Mouse (Mus musculus) left cerebral cortex, adult 8-10 months (tissue): ENCODE results near the gene Plin3. TPM values are rescaled to one million over a fixed set of nuclear protein-coding genes. Genes with fewer than 3 reads are reported as not detected.

Experiments used
- DNase-seq, 2 experiments: peaks; one replicate each; pipeline ENCODE4 v3.0.0; 2022; ENCODE audit warnings: low spot score in 2 of 2
- total RNA-seq, 4 experiments: library from RNA; stranded (reverse); gene quantifications; 2 replicates each; pipeline ENCODE4 v1.2.4; 2022

Plin3 gene
- total RNA-seq, 4 experiments from 2014 or later: 14.6 to 18.2 (median 15.4) TPM

DNA sequence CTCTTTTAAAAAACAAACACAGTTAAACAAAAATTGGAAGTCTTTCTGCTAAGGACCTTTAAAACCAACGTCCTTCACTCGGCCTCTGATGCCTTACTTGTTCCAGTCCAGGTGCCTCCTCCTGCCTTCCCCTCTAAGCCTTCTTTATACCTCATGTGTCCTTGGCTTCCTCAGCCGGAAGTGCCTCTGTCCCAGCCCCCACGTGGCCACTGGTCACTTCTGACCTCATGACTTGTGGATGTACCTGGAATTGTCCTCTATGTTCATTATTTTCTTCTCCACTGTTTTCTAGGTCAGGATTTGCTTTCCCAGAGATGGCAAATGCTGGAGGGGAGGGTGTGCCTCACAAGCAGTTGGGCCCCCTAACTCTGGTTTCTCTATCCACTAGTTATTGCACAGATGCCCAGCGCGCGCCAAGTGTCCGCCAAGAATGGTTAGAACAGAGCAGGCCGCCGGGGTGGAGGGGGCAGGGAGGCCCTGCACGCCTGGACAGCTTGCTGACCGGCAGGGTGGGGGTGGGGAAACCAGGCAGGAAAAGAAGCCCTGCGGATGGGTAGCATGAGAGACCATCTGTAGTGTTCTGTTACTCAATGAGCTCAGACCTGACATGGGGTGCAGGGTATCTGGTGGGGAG, 9.8 kb upstream of the Plin3 start:
- no peak for DNase-seq

DNA sequence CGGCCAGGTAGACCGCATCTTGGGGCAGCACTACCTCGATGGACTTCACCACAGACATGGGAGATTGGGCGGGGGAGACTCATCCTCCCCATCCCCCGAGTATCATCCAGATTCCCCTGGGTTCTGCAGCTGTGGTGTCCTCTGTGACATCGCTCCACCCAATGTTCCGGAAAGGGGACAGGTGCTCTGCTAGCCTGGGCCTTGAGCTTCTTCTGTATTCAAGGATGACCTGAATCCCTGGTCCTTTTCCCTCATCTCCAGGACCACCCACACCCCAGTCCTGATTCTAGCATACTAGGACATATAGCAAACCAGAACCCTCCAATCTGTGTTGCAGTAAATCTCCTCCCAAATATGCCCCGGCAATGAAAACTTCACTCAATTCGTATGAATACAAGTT, 7.5 kb upstream of the Plin3 start, which contains the start of gene Arrdc5:
Arrdc5 (minus strand) TSS at position 101 of the 400 bp plus-strand sequence.
- DNase-seq: no peak

DNA sequence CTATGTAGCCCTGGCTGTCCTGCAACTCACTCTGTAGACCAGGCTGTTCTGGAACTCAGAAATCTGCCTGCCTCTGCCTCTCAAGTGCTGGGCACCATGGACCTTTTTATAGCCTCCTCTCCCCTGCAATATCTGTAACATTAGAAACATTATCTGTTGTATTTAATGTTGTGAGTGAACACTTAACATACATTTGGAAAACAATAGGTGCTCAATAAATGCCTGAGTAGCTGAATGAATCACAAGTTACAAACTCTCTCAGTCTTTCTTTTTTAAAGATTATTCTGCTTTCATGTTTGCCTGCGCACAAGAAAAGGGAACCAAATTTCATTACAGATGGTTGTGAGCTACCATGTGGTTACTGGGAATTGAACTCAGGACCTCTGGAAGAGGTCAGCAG, 5.6 kb upstream of the Plin3 start:
- no peak for DNase-seq

DNA sequence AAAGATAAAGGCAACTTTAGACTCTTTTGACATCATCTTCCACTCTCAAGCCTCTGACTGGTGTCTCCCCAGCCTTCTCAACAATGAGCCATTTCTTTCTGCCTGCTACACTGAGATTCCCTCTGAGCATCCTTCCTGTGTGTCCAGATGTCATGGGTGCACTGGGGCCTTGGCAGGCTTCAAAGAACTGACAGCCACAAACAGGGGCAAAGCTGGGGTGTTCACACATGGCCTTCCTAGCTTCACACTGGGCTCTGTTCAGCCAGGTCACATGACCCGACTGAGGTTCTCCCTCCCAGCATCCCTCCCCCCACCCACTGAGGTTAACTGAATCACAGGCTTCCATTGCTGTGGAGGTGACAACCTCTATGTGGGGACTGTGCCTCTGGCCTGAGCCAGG, 3.5 kb upstream of the Plin3 start:
- no peak for DNase-seq

DNA sequence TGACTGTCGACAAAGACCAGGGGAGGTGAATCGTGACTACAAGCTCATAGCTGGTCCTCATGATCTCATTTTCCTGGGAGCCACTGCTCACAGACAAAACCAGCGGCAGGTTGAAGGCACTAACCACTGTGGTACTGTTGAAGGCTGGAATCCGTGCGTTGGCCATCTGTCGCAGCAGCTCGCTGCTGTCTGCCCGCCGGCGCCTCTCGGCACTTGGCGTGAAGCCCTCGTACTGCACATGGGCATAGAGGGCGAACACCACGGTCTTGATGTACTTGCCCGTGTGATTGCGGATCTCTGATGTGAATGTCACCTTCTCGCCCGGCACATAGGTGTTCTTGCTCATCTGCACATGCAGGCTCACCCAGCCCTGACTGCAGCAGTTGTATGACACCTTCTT, 1.6 kb upstream of the Plin3 start:
- DNase-seq: no peak

DNA sequence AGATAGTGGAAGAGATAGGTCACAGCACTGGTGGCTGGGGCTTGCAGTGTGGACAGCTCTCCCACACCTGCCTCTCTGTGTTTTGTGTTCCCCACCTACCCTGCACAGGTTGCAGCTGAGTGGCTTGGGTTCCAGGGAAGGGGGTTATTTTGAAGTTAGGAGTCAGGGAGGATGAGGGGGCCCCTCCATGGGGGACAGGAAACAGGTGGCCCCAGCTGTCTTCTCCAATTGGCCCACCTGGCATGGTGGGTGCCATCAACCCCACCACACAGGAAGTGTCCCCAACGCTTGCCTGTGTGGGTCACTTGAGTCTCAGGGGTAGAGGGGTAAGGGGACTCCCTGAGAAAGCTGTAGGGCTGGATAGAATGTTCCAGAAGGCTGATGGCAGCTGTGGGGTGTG, 618 bp upstream of the Plin3 start:
- DNase-seq: no peak

DNA sequence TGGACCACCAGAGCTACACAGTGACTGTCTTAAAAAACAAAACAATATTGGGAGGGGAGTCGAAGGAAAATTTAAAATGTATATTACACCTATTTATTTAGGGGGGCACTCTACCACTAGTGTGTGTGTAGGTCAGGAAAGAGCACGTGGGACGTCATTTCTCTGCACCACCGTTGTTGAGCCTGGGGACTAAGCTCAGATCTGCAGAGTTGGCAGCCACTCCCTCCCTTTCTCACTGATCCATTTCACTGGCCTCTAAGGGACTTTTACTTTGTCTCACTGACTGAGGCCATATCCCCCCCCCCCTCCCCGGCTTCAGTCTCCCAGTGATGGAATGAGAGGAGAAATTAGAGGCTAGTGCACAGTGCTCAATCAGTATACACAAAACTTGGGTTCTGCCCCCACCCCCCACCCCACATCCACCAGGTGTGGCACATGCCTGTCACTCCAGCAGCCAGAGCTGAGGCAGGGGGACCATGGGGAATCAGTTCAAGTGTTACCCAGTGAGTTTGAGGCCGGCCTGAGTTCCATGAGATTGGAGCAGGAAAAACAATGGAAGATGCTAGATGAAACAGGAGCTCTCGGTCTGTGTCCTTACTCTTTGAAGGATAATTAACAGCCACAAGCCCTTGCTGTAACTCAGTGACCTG, 722 bp downstream of the Plin3 start:
- no peak for DNase-seq

DNA sequence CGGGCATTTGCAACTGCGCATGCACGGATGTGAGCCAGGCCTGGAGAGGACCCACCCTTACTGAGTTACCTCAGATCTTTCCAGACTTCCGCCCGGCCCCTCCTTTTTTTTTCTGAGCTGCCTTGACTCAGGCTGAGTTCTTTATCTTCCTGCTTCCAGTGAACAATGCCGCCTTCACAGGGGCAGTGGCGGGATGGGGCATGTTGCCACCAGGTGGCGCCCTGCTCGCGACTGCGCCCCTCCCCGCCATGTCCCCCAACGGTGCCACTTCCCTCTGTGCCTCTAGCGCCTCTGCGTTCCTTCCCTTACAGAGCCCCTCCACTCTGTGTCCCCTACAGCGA, 1.5 kb downstream of the Plin3 start:
- peak in 1 of 2 experiments; percentile 52 for DNase-seq

DNA sequence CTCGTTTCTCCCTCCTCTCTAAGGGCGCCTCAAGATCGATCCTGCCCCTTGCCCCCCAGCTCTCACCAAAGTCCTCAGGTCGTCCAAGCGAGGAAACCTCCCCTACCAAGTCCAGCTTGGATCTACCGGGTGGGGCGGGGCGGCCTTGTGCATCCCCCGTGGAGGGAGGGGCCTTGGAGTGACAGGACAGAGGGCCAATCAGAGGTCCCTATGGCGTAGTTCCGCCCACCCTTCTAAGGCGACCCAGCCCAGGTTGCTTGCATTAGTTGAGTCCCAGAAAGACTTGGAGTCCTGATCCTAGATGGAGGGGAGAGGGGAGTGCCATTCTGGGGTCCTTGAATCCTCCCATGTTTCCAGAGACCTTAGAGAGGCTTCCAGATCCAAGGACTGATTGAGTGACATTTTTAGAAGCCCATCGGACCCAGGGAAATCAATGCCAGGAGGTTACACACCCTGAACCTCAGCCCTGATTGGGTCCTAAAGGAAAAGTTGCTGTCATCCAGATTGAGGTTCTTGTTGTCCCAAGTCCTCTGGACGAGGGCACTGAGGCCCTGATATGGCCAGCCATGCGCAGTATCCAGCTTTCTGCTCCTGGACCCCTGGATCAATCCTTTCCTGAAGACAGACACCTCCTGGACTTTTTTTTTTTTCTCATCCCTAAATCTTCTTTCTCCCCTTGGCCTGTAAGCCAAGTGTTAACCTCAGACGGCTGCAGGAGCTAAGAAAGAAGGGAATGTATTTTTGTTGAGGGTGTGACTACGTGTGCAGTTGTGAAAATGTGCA, 2.1 kb downstream of the Plin3 start:
- peak in 1 of 2 experiments; percentile 59 for DNase-seq

DNA sequence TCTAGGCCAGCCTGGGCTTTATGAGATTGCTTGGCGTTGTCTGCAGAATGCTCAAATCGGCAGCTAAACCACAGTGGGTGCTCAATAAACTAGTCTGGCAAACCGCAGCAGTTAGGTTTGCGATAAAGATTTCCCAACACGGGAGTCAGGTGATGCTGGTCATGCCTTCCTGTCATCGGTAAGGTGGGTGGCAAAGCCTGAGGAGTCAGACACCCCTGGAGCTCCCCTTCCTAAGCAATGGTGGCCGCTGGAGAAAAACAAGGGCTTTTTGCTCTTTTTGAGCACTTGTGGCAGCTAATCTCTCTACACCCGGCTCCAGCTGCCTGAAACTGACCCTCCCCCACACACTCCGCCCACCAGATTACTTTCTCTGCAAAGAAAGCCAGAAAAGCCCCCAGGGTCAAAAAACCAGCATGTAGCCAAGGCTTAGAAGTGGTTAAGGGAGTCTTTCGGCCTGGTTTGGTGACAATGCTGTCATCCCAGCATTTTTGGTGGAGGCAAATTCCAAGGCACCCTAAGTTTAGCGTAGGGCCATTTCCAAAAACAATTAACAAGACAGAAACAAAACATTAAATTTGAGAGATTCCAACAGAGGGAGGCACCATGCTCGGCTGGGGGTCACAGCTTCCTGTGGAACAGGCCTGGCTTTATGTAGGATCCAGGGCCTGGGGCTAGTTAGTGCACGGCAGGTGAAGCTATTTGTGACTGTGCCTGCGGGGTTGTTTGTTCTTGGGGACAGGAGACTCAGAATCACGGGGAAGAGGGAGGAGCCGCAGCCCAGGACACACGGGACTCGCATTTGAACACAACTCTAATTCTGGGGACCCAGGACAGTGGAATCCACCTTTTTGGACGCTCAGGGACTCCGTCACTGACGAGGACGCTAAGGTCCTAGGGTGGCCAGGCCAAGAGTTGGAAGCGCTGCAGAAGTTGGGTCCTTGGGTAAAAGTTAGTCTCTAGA, 3.0 kb downstream of the Plin3 start:
- DNase-seq: no peak

DNA sequence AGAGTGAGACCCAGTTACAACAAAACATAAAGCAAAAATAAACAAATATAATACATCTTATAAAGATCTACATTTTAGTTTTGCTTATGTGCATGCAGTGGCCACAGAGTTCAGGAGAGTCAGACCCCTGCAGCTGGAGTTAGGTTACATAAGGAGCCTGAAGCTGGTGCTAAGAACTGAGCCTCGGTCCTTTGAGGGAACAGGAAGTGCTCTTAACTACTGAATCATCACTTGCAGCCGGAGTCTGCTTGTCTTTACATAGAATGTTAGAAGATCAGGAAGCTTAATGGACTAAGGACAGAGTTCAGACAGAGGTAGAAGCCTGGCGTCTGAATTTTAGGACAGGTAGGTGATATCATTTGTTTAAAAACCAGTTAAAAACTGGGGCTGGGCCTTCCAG, 3.8 kb downstream of the Plin3 start:
- DNase-seq: no peak

DNA sequence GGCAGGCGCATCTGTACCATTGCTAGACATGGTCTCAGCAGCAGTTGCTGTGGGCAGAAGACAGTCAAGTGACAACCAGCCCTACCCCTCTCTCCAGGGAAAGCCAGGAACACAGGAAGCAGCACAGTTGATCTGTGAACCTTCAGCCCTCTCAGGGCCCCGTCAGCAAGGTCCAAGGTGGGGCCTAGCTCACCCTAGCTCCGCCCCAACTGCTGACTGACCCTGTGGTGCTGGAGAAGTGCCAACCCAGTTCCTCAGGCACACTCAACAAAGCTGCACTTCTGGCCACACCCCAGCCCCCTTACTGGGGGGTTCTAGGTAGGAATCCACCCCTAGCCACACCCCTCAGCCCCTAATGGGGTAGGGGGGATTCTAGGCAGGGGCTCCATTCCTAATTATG, 4.8 kb downstream of the Plin3 start:
- no peak for DNase-seq

DNA sequence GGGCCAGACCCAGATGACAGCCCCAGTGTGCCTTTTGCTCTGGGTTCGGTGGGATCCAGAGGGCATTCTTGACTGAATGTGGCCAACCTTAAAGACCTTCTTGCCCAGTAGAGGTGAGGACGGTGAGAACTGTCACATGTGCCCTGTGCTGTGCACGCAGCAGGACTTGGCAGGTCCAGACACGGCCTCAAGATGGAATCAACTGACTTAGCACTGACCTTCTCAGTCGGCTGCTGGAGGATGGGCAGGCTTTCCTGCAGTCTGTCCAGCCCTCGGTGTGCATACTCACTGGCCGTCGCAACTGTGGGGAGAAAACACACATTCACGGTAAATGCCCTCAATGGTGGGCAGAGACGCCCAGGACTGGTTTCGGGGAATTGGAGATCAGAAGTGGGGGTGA, 6.7 kb downstream of the Plin3 start:
- DNase-seq: no peak

DNA sequence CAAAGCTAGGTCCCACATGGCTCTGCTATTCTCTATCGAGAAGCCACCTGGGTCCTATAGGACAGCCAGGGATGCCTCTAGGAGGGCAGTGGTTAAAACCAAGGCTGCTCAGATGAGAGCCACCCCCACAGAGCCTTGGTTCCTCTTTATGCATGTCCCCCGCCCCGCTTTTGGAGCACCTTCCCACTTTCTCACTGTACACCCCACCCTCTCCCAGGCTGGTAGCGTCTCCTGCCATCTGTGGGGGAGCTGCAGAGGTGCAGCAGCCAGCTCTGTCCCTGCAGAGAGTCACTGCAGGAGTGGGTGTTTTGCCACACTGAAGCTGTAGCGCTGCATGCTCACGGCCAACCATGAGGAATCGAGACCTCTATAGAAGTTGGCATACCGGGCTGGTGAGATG, 9.4 kb downstream of the Plin3 start:
- peak in 1 of 2 experiments; percentile 81 for DNase-seq

DNA sequence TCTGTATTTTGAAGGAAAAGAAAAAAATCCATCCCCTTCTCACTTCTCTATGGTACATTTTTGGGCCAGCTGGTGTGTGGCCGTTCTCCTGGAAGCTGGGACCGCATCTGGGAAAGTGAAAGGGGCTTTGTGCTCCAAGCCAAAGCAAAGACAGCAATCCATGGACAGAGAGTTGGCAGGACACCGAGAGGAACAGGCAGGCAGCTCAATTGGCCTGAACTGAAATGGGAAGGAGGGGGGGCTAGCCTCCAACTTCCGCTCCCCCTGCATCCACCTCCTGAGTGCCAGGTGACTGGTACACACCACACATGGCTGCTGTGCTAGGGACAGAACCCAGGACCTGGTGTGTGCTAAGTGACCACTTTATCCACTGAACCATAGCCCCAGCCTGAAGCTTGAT, 9.9 kb downstream of the Plin3 start:
- no peak for DNase-seq

DNA sequence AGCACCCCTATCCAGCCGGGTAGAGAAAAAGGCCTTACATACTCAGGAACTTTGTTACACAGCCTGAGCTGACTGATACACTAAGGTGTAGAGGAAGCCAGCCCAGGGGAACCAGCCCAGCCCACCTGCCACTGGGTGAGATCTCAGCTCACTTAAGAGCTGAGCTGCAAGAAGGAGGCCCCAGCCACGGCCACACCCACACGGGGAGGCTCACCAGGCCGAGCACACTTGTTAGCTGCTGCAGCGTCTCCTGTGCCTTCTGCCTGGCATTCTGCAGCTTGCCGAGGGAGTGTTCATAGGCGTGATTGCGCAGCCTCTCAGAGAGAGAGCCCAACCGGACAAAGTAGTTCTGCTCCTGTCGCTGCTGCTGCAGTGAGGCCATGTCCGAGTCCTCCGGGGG, 11.5 kb downstream of the Plin3 start:
- no peak for DNase-seq

DNA sequence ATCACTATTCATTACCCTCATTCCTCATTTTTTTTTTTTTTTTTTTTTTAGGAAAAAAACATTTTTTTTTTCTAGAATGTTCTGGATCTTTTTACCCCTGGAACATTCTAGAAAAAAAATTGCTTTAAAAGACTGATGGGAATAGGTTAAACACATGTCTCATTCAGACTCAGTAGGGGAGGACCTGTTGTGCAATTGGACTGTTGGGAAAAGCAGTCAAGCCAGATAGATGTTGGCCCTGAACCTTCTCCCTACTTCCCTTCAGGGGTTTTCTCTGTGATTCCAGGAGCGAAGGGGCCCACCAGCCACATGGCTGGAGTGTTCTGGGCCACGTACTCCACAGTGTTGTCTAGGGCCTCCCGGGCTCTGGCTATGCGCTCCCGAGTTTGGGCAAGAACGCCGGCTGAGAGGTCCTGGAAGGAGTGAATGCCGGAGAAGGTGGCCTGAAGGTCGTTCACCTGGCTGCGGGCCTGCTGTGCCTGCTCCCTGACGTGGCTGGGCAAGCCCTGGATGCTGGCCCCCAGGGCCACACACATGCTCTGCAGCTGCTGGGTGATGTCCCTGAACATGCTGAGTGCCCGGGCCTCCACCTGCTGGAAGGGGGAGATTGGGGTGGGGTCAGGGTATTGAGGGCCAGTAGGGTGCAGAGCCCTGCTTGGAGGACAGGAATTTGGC, 13.1 kb downstream of the Plin3 start:
- no peak for DNase-seq

DNA sequence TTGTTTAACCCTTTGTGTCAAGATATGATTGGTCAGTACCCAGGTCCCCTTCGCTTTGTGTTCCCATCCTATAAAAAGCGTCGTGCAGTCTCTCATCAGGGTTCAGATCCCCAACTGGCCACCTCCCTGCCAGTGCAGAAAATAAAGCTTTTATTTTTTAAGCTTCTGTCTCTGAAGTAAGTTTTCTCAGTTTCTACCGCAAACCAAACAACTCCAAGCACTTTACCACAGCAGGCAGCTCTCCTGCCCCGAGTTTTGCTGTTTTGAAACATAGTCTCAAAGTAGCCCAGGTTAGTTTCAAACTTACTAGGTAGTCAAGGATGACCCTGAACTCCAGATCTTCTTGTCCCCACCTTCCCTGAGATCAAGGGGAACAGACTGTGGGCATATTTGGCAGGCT, 14.3 kb downstream of the Plin3 start:
- DNase-seq: no peak

DNA sequence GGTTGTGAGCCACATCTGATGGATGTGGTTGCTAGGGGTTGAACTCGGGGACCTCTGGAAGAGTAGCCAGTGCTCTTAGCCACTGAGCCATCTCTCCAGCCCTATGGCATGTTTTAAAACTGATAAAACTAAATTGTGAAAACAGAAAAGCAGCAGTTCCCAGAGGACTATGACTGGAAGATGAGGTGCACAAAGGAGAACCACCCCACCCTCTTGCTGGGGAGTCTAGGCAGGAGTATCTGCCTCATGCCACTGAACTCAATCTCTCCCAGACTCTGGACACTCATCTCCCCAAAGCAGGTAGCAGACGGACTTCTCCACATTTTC, 15.1 kb downstream of the Plin3 start:
- no peak for DNase-seq

DNA sequence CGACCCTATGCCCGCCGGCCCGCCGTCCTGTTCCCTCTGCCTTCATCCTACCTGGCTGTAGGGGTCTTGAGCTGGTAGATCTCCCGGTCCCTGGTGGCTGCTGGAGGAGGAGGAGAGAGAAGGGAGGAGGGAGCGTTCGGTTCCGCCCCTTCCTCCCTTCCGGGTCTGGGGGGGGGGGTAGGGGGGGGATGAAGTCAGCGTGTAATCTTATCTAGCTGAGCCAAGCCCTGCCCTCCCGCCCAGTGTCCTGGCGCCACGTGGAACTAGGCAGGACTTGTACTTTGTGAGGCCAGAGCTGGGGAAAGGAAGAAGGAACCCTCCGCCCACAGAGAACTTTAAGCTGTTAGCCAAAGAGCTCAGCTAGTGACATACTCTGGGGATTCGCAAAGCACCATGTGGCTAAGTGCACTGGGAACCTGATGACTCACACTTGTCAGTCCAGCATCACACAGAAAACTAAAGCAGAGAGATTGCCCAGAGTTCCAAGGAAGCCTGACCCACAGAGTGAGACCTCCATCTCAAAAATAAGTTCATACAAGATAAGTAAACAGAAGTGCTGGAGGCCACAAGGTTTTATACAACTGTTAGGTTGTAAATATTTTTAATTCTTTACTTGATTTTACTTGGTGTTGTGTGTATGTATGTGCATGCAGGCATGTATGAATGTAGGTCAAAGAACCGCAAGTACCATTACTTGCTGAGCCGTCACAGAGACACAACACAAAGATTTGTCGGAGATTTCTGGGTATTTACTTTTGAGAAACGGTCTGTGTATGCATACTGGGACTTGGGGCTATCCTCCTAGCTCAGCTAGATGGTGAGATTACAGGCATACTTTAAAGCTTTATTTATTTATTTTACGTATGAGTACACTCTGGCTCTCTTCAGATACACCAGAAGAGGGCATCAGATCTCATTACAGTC, 15.8 kb downstream of the Plin3 start, which contains the start of gene Ticam1:
Ticam1 (minus strand) TSS at position 144 of the 924 bp plus-strand sequence.
- peak; percentile 53 to 87 for DNase-seq
